Mouse (Mus musculus) forebrain, postnatal 0 days (tissue): ENCODE measurements around the gene Mgst2. TPM values are rescaled to one million over a fixed set of nuclear protein-coding genes. Genes with fewer than 3 reads are reported as not detected.

Source experiments
- ATAC-seq: fragments of 200-750 bp; cut with Nextera tagmentation; 2 replicates; pipeline ENCODE4 v1.8.0; 2017; ENCODE audit warnings: mild to moderate bottlenecking, moderate library complexity
- DNase-seq: peaks from one replicate; pipeline ENCODE4 v3.0.0-alpha.2; 2015
- H3K27ac ChIP-seq: fragments of 300-500 bp; sonication (generic); 2 replicates; pipeline ENCODE4 v1.5.1; 2014; ENCODE audit warnings: low read depth, mild to moderate bottlenecking, antibody characterized with exemption, low read length, moderate library complexity, mixed read lengths
- H3K27me3 ChIP-seq: fragments of 300-500 bp; sonication (generic); 2 replicates; pipeline ENCODE4 v1.6.1; 2014; ENCODE audit warnings: mild to moderate bottlenecking, low read length, mixed read lengths; ENCODE audit not compliant: insufficient read depth
- H3K36me3 ChIP-seq: fragments of 300-500 bp; sonication (generic); 2 replicates; pipeline ENCODE4 v1.6.1; 2014; ENCODE audit warnings: mild to moderate bottlenecking, moderate library complexity; ENCODE audit not compliant: insufficient read depth
- H3K4me1 ChIP-seq: fragments of 300-500 bp; sonication (generic); 2 replicates; pipeline ENCODE4 v1.6.1; 2014; ENCODE audit warnings: antibody characterized with exemption; ENCODE audit not compliant: insufficient read depth
- H3K4me2 ChIP-seq: fragments of 300-500 bp; sonication (generic); 2 replicates; pipeline ENCODE4 v1.6.1; 2014; ENCODE audit warnings: low read depth, mild to moderate bottlenecking, moderate library complexity
- H3K4me3 ChIP-seq: fragments of 300-500 bp; sonication (generic); 2 replicates; pipeline ENCODE4 v1.5.1; 2014; ENCODE audit warnings: low read depth, low read length, mixed read lengths
- H3K9ac ChIP-seq: fragments of 300-500 bp; sonication (generic); 2 replicates; pipeline ENCODE4 v1.6.1; 2014; ENCODE audit warnings: mild to moderate bottlenecking
- H3K9me3 ChIP-seq: fragments of 300-500 bp; sonication (generic); 2 replicates; pipeline ENCODE4 v1.6.1; 2016; ENCODE audit warnings: low read length
- CTCF ChIP-seq: sonication (generic); IDR thresholded peaks from 2 replicates; pipeline ENCODE4 v1.5.1; 2016; ENCODE audit warnings: antibody characterized with exemption, control low read depth, low read depth
- WGBS: fragments of 180-500 bp; shearing (Covaris S2); extraction: QIAGEN DNeasy Blood & Tissue Kit; methylation state at CpG from one replicate; pipeline ENCODE4 v1.1.7; 2014; 5-methylcytosine and 5-hydroxymethylcytosine counted together
- polyA plus RNA-seq: library from polyadenylated mRNA; unstranded; fragments of >200 nt; fragmentation: Nextera tagmentation; extraction: Ambion mirVana; gene quantifications from 2 replicates; pipeline ENCODE4 v1.2.1, GENCODE M21; 2015
- total RNA-seq: library from RNA; depleted of rRNA; stranded (reverse); fragments of >200 nt; gene quantifications from 2 replicates; pipeline ENCODE4 v1.2.3, GENCODE M21; 2014

Mgst2 gene
- total and polyA plus RNA-seq, 2 experiments from 2014 or later: 0.94 TPM; not detected in 1

DNA sequence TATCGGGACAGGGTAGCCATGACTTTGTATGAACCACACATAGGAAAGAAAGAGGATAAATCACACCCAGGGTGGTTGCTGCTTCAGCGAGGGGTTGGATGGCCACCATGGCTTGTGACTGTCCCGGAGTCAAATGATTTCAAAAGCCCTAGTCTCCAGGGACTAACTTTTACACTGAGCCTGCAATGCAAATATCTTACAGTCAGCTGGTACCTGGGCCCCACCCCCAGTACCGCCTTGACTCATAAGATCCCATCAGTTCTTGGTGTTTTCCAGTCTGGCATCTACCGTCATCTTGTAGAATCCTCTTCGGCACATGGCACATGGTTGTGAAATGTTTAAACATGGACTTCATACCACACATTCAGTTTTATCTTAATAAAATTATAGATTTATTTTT lies 25.4 kb downstream of the Mgst2 start:
- H3K27me3 ChIP-seq: no peaks in the 10 kb centered on the region
- WGBS: 96% methylated on average over 6 of the region's 6 CpGs
- DNase-seq: no peak
- no peak overlapping the region for H3K4me2 ChIP-seq
- H3K4me3 ChIP-seq: no peak overlapping the region
- H3K4me1 ChIP-seq: no peaks in the 10 kb centered on the region
- no peak for TF ChIP-seq CTCF
- H3K9ac ChIP-seq: no peak overlapping the region
- H3K36me3 ChIP-seq: peaks cover 10% of the 10 kb centered on the region; the same call in 1 of the 2 replicates
- no peak for ATAC-seq
- no peaks in the 10 kb centered on the region for H3K9me3 ChIP-seq
- no peak overlapping the region for H3K27ac ChIP-seq

DNA sequence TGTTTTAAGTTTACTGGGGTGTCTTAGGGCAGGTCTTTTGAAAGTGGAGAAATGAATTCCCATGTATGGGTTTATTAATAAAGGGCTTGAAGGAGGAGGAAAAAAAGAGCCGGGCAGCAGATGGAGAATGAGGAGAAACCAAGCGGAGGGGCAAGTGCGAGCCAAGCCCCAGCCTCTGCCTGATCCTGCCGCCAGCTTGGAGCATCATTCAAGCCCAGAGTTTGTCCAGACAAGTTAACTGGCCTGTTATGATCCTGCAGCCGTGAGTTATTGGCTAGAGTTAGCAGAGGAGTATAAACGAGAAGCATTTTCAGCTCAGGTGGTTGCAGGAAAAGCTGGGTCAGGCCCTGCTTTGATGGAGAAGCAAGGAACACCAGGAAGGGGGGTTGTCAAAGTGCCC lies 26.2 kb downstream of the Mgst2 start:
- no peak overlapping the region for H3K27ac ChIP-seq
- no peaks in the 10 kb centered on the region for H3K27me3 ChIP-seq
- no peak overlapping the region for H3K4me3 ChIP-seq
- DNase-seq (no peak), ATAC-seq (no peak)
- no peak for TF ChIP-seq CTCF
- H3K9ac ChIP-seq: no peak overlapping the region
- H3K9me3 ChIP-seq: no peaks in the 10 kb centered on the region
- peaks cover 10% of the 10 kb centered on the region; the same call in 1 of the 2 replicates for H3K36me3 ChIP-seq
- no peaks in the 10 kb centered on the region for H3K4me1 ChIP-seq
- WGBS: 83% methylated on average over 6 of the region's 6 CpGs
- H3K4me2 ChIP-seq: no peak overlapping the region

DNA sequence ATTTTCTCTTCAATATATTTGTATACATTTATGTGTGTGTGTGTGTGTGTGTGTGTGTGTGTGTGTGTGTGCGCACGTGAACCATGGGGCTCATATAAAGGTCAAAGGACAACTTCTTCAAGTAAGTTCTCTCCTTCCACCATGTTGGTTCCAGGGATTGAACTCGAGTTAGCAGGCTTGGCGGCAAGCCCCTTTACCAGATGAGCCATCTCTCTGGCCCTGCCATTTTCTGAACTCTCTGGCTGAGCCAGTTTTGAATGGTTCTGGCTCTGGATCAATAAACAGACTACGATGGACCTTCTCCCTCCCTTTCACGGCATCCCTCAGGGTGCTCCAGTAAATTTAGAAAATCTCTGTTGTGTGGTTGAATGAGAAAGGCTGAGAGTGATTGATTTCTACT lies 26.6 kb downstream of the Mgst2 start:
- H3K4me1 ChIP-seq: no peaks in the 10 kb centered on the region
- no peak overlapping the region for H3K9ac ChIP-seq
- DNase-seq (no peak), ATAC-seq (no peak)
- no peak for TF ChIP-seq CTCF
- H3K36me3 ChIP-seq: peaks cover 10% of the 10 kb centered on the region; the same call in 1 of the 2 replicates
- no peaks in the 10 kb centered on the region for H3K27me3 ChIP-seq
- WGBS: 73% methylated on average over 6 of the region's 6 CpGs
- no peak overlapping the region for H3K27ac ChIP-seq
- H3K9me3 ChIP-seq: no peaks in the 10 kb centered on the region
- H3K4me2 ChIP-seq: no peak overlapping the region
- H3K4me3 ChIP-seq: no peak overlapping the region

DNA sequence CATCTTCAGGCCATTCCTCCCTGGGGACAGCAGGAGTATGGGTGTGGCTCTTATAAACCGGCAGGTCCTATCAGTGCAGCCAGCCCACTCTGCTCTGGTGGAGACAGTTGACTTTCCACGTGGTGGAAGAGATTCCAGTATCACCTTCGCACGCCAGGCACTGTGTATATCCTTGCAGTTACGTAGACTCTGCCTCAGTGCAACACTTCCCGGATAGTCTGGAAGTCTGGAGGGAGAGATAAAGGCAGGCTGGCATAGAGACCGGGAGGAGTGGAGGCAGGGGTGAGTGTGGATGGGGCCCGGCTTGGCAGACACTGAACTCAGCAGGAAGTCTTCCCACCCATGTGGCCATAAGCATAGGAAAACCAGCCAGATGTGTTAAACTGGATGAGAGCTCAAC lies 28.6 kb downstream of the Mgst2 start:
- Histone ChIP-seq H3K27me3 (no peaks in the 10 kb centered on the region), H3K4me3 (no peak overlapping the region), H3K36me3 (peaks cover 10% of the 10 kb centered on the region; the same call in 1 of the 2 replicates), H3K4me2 (no peak overlapping the region), H3K4me1 (no peaks in the 10 kb centered on the region), H3K9me3 (no peaks in the 10 kb centered on the region), H3K27ac (no peak overlapping the region), H3K9ac (no peak overlapping the region)
- DNase-seq (no peak), ATAC-seq (no peak)
- WGBS: 93% methylated on average over 8 of the region's 8 CpGs
- TF ChIP-seq CTCF: no peak

DNA sequence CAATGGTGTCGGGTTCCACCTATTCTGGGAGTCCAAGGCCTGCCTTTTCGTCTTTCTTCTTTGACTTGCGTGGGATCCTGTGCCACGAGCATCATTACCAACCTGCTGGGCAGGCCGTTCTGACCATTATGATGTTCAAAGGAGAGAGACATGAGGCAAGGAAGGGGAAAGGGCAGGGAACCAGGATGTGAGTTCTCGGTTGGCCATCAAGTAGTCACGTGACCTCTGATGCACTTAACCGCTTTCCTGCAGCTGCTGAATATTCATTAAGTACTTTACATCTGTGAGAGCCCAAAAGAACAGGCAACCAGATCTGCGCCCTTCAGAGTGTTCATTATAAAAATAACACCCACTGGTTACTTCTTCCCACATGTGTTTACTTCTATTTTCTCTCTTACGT lies 33.0 kb downstream of the Mgst2 start:
- Histone ChIP-seq H3K27me3 (no peaks in the 10 kb centered on the region), H3K4me3 (no peak overlapping the region), H3K4me2 (no peak overlapping the region), H3K4me1 (no peaks in the 10 kb centered on the region), H3K9ac (no peak overlapping the region), H3K36me3 (peaks cover 10% of the 10 kb centered on the region; the same call in 1 of the 2 replicates), H3K27ac (no peak overlapping the region), H3K9me3 (no peaks in the 10 kb centered on the region)
- WGBS: 64% methylated on average over 10 of the region's 10 CpGs
- DNase-seq: no peak
- ATAC-seq: no peak
- TF ChIP-seq CTCF: no peak

DNA sequence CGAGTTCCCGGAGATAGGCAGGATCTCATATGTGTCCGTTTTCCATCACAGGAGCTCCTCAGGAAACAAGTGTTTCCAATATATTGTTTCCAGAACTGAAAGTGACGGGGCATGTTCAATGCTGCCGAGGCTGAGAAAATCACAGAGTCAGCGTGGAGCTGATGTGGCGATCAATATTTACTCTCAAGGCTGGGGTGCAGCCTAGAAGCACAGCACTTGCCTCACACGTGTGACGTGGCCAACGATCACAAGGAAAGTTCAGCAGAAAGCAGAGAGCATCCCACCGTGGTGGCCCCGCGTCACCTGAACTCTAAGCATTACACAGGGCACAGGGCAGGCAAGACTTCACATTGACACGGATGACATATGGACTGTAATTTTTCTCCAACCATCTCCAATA lies 34.4 kb downstream of the Mgst2 start:
- Histone ChIP-seq H3K4me2 (no peak overlapping the region), H3K9ac (no peak overlapping the region), H3K27me3 (no peaks in the 10 kb centered on the region), H3K36me3 (peaks cover 10% of the 10 kb centered on the region; the same call in 1 of the 2 replicates), H3K27ac (no peak overlapping the region), H3K9me3 (no peaks in the 10 kb centered on the region), H3K4me1 (no peaks in the 10 kb centered on the region), H3K4me3 (no peak overlapping the region)
- DNase-seq (no peak), ATAC-seq (no peak)
- TF ChIP-seq CTCF: no peak
- WGBS: 89% methylated on average over 14 of the region's 14 CpGs

DNA sequence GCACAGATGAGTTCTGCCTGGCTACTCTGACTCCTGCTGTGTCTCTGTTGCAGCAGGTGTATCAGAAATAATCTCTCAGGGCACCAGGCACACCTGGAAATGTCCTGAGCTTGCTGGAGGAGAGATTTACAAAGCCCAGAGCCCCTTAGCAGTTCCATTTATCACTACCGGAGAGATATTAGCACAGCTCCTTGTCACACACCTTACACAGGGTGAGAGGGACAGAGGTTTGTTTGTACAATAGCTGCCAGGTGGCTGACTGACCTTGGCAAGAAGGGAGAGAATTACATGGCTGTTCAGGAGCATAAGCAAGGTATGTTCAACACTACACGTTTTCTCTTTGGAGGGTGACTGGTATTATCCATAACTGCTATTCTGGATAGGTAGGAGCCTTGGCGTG lies 35.6 kb downstream of the Mgst2 start:
- Histone ChIP-seq H3K4me2 (no peak overlapping the region), H3K27ac (no peak overlapping the region), H3K9ac (no peak overlapping the region), H3K9me3 (no peaks in the 10 kb centered on the region), H3K4me1 (peaks cover 4% of the 10 kb centered on the region; the same call in 1 of the 2 replicates), H3K4me3 (no peak overlapping the region), H3K27me3 (no peaks in the 10 kb centered on the region), H3K36me3 (no peaks in the 10 kb centered on the region; the same call in 1 of the 2 replicates)
- TF ChIP-seq CTCF: no peak
- DNase-seq (no peak), ATAC-seq (no peak)
- 90% methylated on average over 3 of the region's 3 CpGs for WGBS
